Mouse (Mus musculus) induced T-regulatory cell, adult 2 months (primary cell): ENCODE data around the gene Bcar3.

Experiments
- DNase-seq: peaks from one replicate; pipeline ENCODE4 v3.0.0-alpha.2; 2012; ENCODE audit warnings: low read depth

Gene Bcar3

DNA sequence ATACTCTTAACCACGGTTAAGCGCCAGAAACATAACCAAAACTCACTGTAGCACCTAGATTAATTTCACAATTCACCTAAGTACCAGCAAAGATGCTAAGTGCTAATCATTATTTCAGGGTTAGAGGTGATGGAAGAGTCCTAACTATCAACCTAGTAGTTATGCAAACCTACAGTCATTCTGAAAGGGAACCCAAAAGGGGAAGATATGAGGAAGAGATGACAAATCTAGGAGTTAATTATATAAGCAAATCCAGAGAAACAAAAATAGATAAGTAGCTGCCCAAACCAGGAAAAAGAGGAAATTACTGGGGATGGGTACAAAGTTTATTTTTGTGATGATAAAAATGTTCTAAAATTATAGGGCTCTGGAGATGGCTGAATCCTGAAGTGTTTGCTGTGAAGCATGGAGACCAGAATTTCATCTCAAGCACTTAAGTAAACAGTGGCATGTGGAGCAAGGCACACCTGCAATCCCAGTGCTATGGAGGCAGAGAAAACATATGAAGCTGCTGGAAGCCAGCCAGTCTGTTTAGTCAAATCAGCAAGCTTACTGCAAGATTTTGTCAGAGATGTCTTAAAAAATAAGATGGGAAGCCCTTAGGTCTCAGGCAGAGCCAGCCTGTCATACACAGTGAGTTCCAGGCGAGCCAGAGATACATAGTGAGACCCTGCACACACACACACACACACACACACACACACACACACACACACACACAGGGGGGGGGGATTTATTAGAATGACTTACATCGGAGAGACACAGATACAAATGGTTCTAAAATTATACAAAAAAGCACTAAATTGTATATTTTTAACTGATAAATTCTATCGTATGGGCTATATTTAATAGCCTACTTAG is 279.7 kb downstream of the Bcar3 start:
- DNase-seq, result no peak

GRCm38 (mm10) chr3:122574921-122575320 is 281.0 kb downstream of the Bcar3 start:
- DNase-seq, result no peak

GRCm38 (mm10) chr3:122577360-122577759 is 283.4 kb downstream of the Bcar3 start:
- DNase-seq, result no peak
